In the genomic region with DNA sequence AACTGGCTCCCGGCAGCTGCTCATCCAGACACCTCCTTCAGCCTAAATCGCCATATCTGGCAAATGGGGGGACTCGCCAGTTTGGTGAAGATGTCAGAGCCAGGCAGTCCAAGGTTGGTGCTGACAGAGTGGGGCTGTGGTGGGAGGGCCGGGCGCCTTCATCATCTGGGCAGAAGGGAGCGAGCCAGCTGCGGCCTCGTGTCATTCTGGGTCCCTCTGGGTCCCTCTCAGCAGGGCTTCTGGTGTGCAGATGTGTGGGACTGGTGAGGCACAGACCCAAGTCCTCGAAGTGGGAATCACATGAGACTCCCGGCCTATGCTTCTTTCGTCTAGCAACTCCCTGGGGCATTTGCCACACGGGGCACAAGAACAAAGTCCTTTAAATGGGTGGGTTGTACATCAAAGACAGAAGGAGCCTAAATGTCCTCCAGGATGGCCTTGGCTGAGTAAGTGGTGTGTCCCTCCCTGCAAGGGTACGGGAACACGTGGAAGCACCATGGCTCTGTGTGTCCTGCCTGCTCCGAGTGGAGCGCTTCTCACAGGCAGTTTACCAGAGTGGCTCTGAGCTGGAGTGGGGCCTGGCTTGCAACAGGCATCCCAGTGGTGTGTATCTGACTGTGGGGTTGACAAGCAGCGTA, we compare ENCODE assay signal across 17 mouse cellular contexts. TPM values are rescaled to one million over a fixed set of nuclear protein-coding genes. Genes with fewer than 3 reads are reported as not detected.
A peak's percentile ranks its signal among the peaks of the same experiment; 100 is the strongest.
DNase-seq lines count a peak whose midpoint lies in the region; ATAC-seq lines count a peak whose summit lies in the region.
"Had no signal": no experiment of that assay in that cellular context is flagged by ENCODE, and none has a peak within 500 bp of the region (broad histone marks: within the 10 kb centered on the region; RNA-seq: fewer than 3 reads in every experiment).

No protein-coding gene starts in this region.

- H3K4me3 ChIP-seq in kidney, embryonic 16.5 days (ENCODE audit: low read length): no peak overlapping the region
- no peak overlapping the region for H3K4me3 ChIP-seq in liver, embryonic 11.5 days (ENCODE audit: low read depth, low read length)
- H3K4me3 ChIP-seq: hindbrain, embryonic 15.5 days; limb, embryonic 15.5 days; midbrain, embryonic 15.5 days had no signal

- 76% methylated on average over 17 of the region's 17 CpGs for WGBS in kidney, embryonic 16.5 days
- WGBS in liver, embryonic 11.5 days: 85% methylated on average over 17 of the region's 17 CpGs

- H3K27me3 ChIP-seq in kidney, embryonic 16.5 days (ENCODE audit: insufficient read depth, low read length): no peaks in the 10 kb centered on the region
- no peaks in the 10 kb centered on the region for H3K27me3 ChIP-seq in liver, embryonic 11.5 days (replicated peaks; ENCODE audit: control insufficient read depth, insufficient read depth, low read length)
- H3K27me3 ChIP-seq: hindbrain, embryonic 15.5 days; limb, embryonic 15.5 days; midbrain, embryonic 15.5 days had no signal

- H3K27ac ChIP-seq in kidney, embryonic 16.5 days (ENCODE audit: low read length): no peak overlapping the region
- H3K27ac ChIP-seq in liver, embryonic 11.5 days (ENCODE audit: low read depth, low read length): 0 out of 2 replicates have a peak overlapping the region, but pooled peaks have one; percentile 5
- H3K27ac ChIP-seq: hindbrain, embryonic 15.5 days; limb, embryonic 15.5 days; midbrain, embryonic 15.5 days had no signal

- no peak for ATAC-seq in kidney, embryonic 16.5 days (ENCODE audit: low FRiP score, low TSS enrichment)
- ATAC-seq in liver, embryonic 11.5 days (replicated peaks; ENCODE audit: low FRiP score): no peak
- ATAC-seq: CD4-positive, CD25-positive, alpha-beta regulatory T cell, adult 4 months; forebrain, embryonic 16.5 days; midbrain, embryonic 15.5 days had no signal

- DNase-seq in adrenal gland, adult (ENCODE audit: inconsistent age in 2 of 2, low spot score in 1 of 2): peak; percentile 86 to 92
- no peak for DNase-seq in adrenal gland, postnatal 4 days (ENCODE audit: low spot score in 2 of 2)
- no peak for DNase-seq in kidney, postnatal 4 days
- peak; percentile 0 for DNase-seq in T-cell, adult 2 months (ENCODE audit: low spot score)
- no peak for DNase-seq in liver, embryonic 11.5 days (ENCODE audit: low spot score)
- DNase-seq in cerebellum, postnatal 14 days: no peak
- no peak for DNase-seq in left cerebral cortex, postnatal 36 days (ENCODE audit: low spot score in 2 of 2)
- DNase-seq: cerebellum, adult 11 months; kidney, adult 11 months; kidney, postnatal 10 days had no signal

- no peaks in the 10 kb centered on the region for H3K9me3 ChIP-seq in kidney, embryonic 16.5 days (ENCODE audit: low read length)
- no peaks in the 10 kb centered on the region for H3K9me3 ChIP-seq in liver, embryonic 11.5 days (ENCODE audit: control insufficient read depth, low read length)
- H3K9me3 ChIP-seq: G1E; hindbrain, embryonic 15.5 days; limb, embryonic 15.5 days; midbrain, embryonic 15.5 days had no signal

- H3K9ac ChIP-seq in kidney, embryonic 16.5 days (replicated peaks; ENCODE audit: low read length): peak overlapping the region; percentile 7; the same call in 1 of the 2 replicates
- no peak overlapping the region for H3K9ac ChIP-seq in liver, embryonic 11.5 days (ENCODE audit: low read depth, low read length)
- H3K9ac ChIP-seq: hindbrain, embryonic 15.5 days; limb, embryonic 15.5 days; midbrain, embryonic 15.5 days had no signal

- H3K4me2 ChIP-seq in kidney, embryonic 16.5 days (replicated peaks; ENCODE audit: low read depth, low read length): no peak overlapping the region
- no peak overlapping the region for H3K4me2 ChIP-seq in liver, embryonic 11.5 days
- H3K4me2 ChIP-seq: hindbrain, embryonic 15.5 days; limb, embryonic 15.5 days; midbrain, embryonic 15.5 days had no signal

- peaks cover 53% of the 10 kb centered on the region for H3K4me1 ChIP-seq in kidney, embryonic 16.5 days (ENCODE audit: insufficient read depth, low read length)
- peaks cover 59% of the 10 kb centered on the region for H3K4me1 ChIP-seq in liver, embryonic 11.5 days (replicated peaks; ENCODE audit: control insufficient read depth, insufficient read depth, low read length)

- intact Hi-C loops in left cerebral cortex, postnatal 36 days (cut with DNase I): no loop called here

- no peaks in the 10 kb centered on the region for H3K36me3 ChIP-seq in kidney, embryonic 16.5 days (ENCODE audit: insufficient read depth, low read length)
- H3K36me3 ChIP-seq in liver, embryonic 11.5 days (ENCODE audit: control insufficient read depth, insufficient read depth, low read length): no peaks in the 10 kb centered on the region
- H3K36me3 ChIP-seq: hindbrain, embryonic 15.5 days; limb, embryonic 15.5 days; midbrain, embryonic 15.5 days had no signal

RNA-seq across cellular contexts. Expression of a gene that starts 16.0 kb away (rescaled TPM):
- 100 to 1,000 TPM; 135 to 140 TPM for total RNA-seq in adrenal gland, postnatal 4 days (2021)
- 65.8 and 68.7 TPM in 2 replicates for polyA plus RNA-seq in kidney, embryonic 16.5 days (2015; fragmentation: Nextera tagmentation; extraction: Ambion mirVana)
- polyA plus RNA-seq in liver, embryonic 11.5 days (2014; fragmentation: Nextera tagmentation; extraction: Ambion mirVana): 66.0 and 66.7 TPM in 2 replicates
- 10 to 100 TPM; 32.1 to 46.3 TPM for total RNA-seq in left cerebral cortex, postnatal 36 days (2021)

RNA-seq across cellular contexts. Expression of a gene that starts 33.7 kb away (rescaled TPM):
- 10 to 100 TPM; 35.9 to 43.0 TPM for total RNA-seq in adrenal gland, postnatal 4 days (2021)
- polyA plus RNA-seq in kidney, embryonic 16.5 days (2015; fragmentation: Nextera tagmentation; extraction: Ambion mirVana): 36.7 and 37.8 TPM in 2 replicates
- 24.5 and 30.5 TPM in 2 replicates for polyA plus RNA-seq in liver, embryonic 11.5 days (2014; fragmentation: Nextera tagmentation; extraction: Ambion mirVana)
- total RNA-seq in left cerebral cortex, postnatal 36 days (2021): 10 to 100 TPM; 44.4 to 46.8 TPM

RNA-seq across cellular contexts. Expression of a gene that starts 36.8 kb away (rescaled TPM):
- total RNA-seq in adrenal gland, postnatal 4 days (2021): 1 to 10 TPM; 2.0 to 3.0 TPM
- 2.7 and 4.0 TPM in 2 replicates for polyA plus RNA-seq in kidney, embryonic 16.5 days (2015; fragmentation: Nextera tagmentation; extraction: Ambion mirVana)
- 0.31 and 0.45 TPM in 2 replicates for polyA plus RNA-seq in liver, embryonic 11.5 days (2014; fragmentation: Nextera tagmentation; extraction: Ambion mirVana)
- 1 to 10 TPM; 7.1 to 10.0 TPM for total RNA-seq in left cerebral cortex, postnatal 36 days (2021)
- total RNA-seq: G1E had no signal
- polyA plus RNA-seq: CD4-positive, CD25-positive, alpha-beta regulatory T cell, adult 4 months; G1E had no signal

RNA-seq across cellular contexts. Expression of a gene that starts 40.1 kb away (rescaled TPM):
- total RNA-seq in adrenal gland, postnatal 4 days (2021): 1 to 10 TPM; 3.8 to 4.2 TPM
- 0.58 and 0.81 TPM in 2 replicates for polyA plus RNA-seq in kidney, embryonic 16.5 days (2015; fragmentation: Nextera tagmentation; extraction: Ambion mirVana)
- 0.84 and 1.3 TPM in 2 replicates for polyA plus RNA-seq in liver, embryonic 11.5 days (2014; fragmentation: Nextera tagmentation; extraction: Ambion mirVana)
- total RNA-seq in left cerebral cortex, postnatal 36 days (2021): under 1 TPM; 0.59 to 0.95 TPM

RNA-seq across cellular contexts. Expression of a gene that starts 50.4 kb away (rescaled TPM):
- 10 to 100 TPM; 21.4 to 28.4 TPM for total RNA-seq in adrenal gland, postnatal 4 days (2021)
- polyA plus RNA-seq in kidney, embryonic 16.5 days (2015; fragmentation: Nextera tagmentation; extraction: Ambion mirVana): 44.8 and 47.0 TPM in 2 replicates
- polyA plus RNA-seq in liver, embryonic 11.5 days (2014; fragmentation: Nextera tagmentation; extraction: Ambion mirVana): 35.3 and 36.5 TPM in 2 replicates
- 10 to 100 TPM; 26.5 to 29.7 TPM for total RNA-seq in left cerebral cortex, postnatal 36 days (2021)

Comparison
In these comparisons a context has a peak if more than half of its experiments do, and no peak if none do; other contexts are left out.
1. DNase-seq: peak in adrenal gland, adult (2 of 2) and T-cell, adult 2 months (single experiment); none in adrenal gland, postnatal 4 days (0 of 2), kidney, postnatal 4 days (0 of 2), liver, embryonic 11.5 days (single experiment), cerebellum, postnatal 14 days (0 of 2) and left cerebral cortex, postnatal 36 days (0 of 2).